Mouse (Mus musculus): ENCODE data around the gene 2200002J24Rik.
A peak's percentile ranks its signal among the peaks of the same experiment; 100 is the strongest.
"Not testable (repeated sequence)": the region's sequence is repeated elsewhere in the genome, so short reads cannot be mapped to it uniquely, and the experiment has no call there.

2200002J24Rik gene

GRCm38 (mm10) chr7:30728739-30729395 lies 30.1 kb downstream of the 2200002J24Rik start:
- DNase-seq (ENCODE audit: extremely low read depth, low read depth), result no peak

- peak; percentile 98 for DNase-seq (ENCODE audit: extremely low read depth, low read depth)
Measured at GRCm38 (mm10) chr7:30729396-30730063, 30.8 kb downstream of the 2200002J24Rik start, which contains the start of gene Tmem147. TSS of gene Tmem147 (minus strand) at chr7:30729540.

- not testable (repeated sequence) for DNase-seq (ENCODE audit: extremely low read depth, low read depth)
Measured at GRCm38 (mm10) chr7:30730064-30730722, 31.5 kb downstream of the 2200002J24Rik start.

GRCm38 (mm10) chr7:30736211-30736610 lies 37.5 kb downstream of the 2200002J24Rik start:
- DNase-seq (ENCODE audit: extremely low read depth, low read depth), result no peak

DNA sequence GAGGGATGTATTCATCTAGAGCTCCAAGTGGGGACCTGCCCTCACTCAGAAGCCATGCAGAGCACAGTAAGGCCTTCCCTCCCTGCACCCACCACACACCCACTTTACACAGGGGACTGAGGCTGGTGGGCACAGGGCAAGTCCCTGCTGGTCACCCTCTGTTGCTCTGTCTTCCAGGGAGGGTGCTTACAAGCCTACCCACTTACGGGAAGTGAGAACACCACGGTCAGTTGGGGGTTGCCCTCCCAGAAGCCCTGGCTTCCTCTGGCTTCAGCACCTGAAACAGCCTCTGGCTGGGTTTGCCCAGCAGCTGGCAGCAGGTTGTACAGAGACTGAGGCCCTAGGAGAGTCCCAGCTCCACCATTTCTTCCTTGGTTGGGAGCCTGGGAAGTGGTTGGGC lies 43.8 kb downstream of the 2200002J24Rik start:
- not testable (repeated sequence) for DNase-seq (ENCODE audit: extremely low read depth, low read depth)

- not testable (repeated sequence) for DNase-seq (ENCODE audit: extremely low read depth, low read depth)
Measured at GRCm38 (mm10) chr7:30743617-30744016, 44.9 kb downstream of the 2200002J24Rik start, which contains the start of gene Gapdhs. TSS of gene Gapdhs (minus strand) at chr7:30743681.

DNA sequence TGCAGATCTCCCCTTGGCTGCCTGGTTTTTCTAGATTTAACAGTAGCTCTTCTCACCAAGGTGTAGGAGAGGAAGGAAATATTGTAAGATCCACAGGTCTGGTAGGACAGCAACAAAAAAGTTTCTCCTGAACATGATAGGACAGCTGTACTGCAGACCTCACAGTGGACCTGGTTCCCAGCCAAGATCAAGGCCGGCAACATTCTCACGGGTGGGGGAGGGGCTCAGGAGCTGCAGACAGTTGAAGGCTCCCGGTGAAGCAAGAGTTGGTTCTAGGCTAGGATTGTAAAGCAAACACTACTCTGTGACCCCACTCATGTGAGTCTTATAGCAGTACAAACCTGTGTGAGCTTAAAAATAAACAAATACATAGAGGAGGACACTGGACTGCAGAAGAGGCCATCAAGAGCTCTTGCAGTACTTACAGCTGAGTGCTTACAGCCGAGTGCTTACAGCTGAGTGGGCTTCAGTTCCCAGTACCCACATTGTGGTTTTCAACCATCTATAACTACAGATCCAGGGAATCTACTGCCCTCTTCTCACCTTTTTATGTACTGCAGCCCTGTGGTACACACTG lies 45.4 kb downstream of the 2200002J24Rik start:
- no peak for DNase-seq (ENCODE audit: extremely low read depth, low read depth)

- no peak for DNase-seq (ENCODE audit: extremely low read depth, low read depth)
Measured at GRCm38 (mm10) chr7:30747525-30748204, 48.9 kb downstream of the 2200002J24Rik start.
